Mouse (Mus musculus) heart, adult 18-20 months (tissue): ENCODE results near the gene Tnrc18. TPM values are rescaled to one million over a fixed set of nuclear protein-coding genes. Genes with fewer than 3 reads are reported as not detected.
A peak's percentile ranks its signal among the peaks of the same experiment; 100 is the strongest.

Experiments used
- DNase-seq, 2 experiments: peaks; one replicate each; pipeline ENCODE4 v3.0.0; 2021 to 2022; ENCODE audit warnings: mixed read lengths in 1 of 2
- total RNA-seq, 2 experiments: library from RNA; stranded (reverse); gene quantifications; 2 replicates each; pipeline ENCODE4 v1.2.3; 2021

Gene Tnrc18
- total RNA-seq, 2 experiments from 2014 or later: 39.2 to 48.2 TPM

GRCm38 (mm10) chr5:142823096-142824062 is 5.9 kb upstream of the Tnrc18 start:
- DNase-seq: peak; percentile 91 to 93

GRCm38 (mm10) chr5:142822286-142823095 is 5.0 kb upstream of the Tnrc18 start:
- peak; percentile 51 to 80 for DNase-seq

GRCm38 (mm10) chr5:142821974-142822285 is 4.5 kb upstream of the Tnrc18 start:
- DNase-seq: no peak

GRCm38 (mm10) chr5:142821266-142821973 is 4.0 kb upstream of the Tnrc18 start:
- DNase-seq: peak; percentile 93 to 94

- peak; percentile 78 to 90 for DNase-seq
Measured at GRCm38 (mm10) chr5:142820276-142821265, 3.1 kb upstream of the Tnrc18 start.

- DNase-seq: peak; percentile 78 to 79
Measured at GRCm38 (mm10) chr5:142819385-142820275, 2.2 kb upstream of the Tnrc18 start.

- DNase-seq: peak; percentile 85 to 88
Measured at GRCm38 (mm10) chr5:142818435-142819360, 1.2 kb upstream of the Tnrc18 start.

- peak; percentile 84 to 86 for DNase-seq
Measured at GRCm38 (mm10) chr5:142816811-142817523, 495 bp downstream of the Tnrc18 start.

- DNase-seq: peak; percentile 78 to 84
Measured at GRCm38 (mm10) chr5:142816031-142816810, 1.2 kb downstream of the Tnrc18 start.

GRCm38 (mm10) chr5:142815421-142816001 is 2.0 kb downstream of the Tnrc18 start:
- peak; percentile 53 to 78 for DNase-seq

GRCm38 (mm10) chr5:142814711-142815420 is 2.6 kb downstream of the Tnrc18 start:
- DNase-seq: peak; percentile 59 to 80

- DNase-seq: peak; percentile 70 to 73
Measured at GRCm38 (mm10) chr5:142814161-142814651, 3.3 kb downstream of the Tnrc18 start.

- peak in 1 of 2 experiments; percentile 68 for DNase-seq
Measured at GRCm38 (mm10) chr5:142813722-142814111, 3.7 kb downstream of the Tnrc18 start.

GRCm38 (mm10) chr5:142812976-142813721 is 4.3 kb downstream of the Tnrc18 start:
- peak; percentile 82 to 85 for DNase-seq

GRCm38 (mm10) chr5:142812621-142812975 is 4.9 kb downstream of the Tnrc18 start:
- no peak for DNase-seq
